Mouse (Mus musculus): ENCODE measurements around the gene Ate1. TPM values are rescaled to one million over a fixed set of nuclear protein-coding genes. Genes with fewer than 3 reads are reported as not detected.

The Ate1 gene
- polyA plus RNA-seq (2015; fragmentation: Nextera tagmentation; extraction: Ambion mirVana), result 54.5 and 55.7 TPM in 2 replicates

GRCm38 (mm10) chr7:130520049-130520425 lies at the start of gene Ate1:
Gene Ate1 (minus strand): TSS chr7:130520369.
- no peaks in the 10 kb centered on the region for H3K27me3 ChIP-seq (ENCODE audit: control insufficient read depth, insufficient read depth, low read length)
- H3K9me3 ChIP-seq (replicated peaks; ENCODE audit: control insufficient read depth, low read length), result no peaks in the 10 kb centered on the region
- H3K9ac ChIP-seq (ENCODE audit: low read length), result peak within 1 kb of the TSS; percentile 97
- H3K27ac ChIP-seq (ENCODE audit: low read length), result peak within 1 kb of the TSS; percentile 97
- peak within 1 kb of the TSS; percentile 97 for H3K4me3 ChIP-seq (replicated peaks; ENCODE audit: low read length)
- no peak for ATAC-seq (ENCODE audit: insufficient read depth, low FRiP score)
- 9% methylated on average over 20 of the region's 20 CpGs for WGBS
- peaks cover 10% of the 10 kb centered on the region for H3K4me1 ChIP-seq (ENCODE audit: control insufficient read depth, insufficient read depth, low read length)
- H3K36me3 ChIP-seq (ENCODE audit: control insufficient read depth, insufficient read depth, low read length), result no peaks in the 10 kb centered on the region
- H3K4me2 ChIP-seq (ENCODE audit: low read depth, low read length), result peak within 1 kb of the TSS; percentile 89

- peaks cover 5% of the 10 kb centered on the region; the same call in 1 of the 2 replicates for H3K4me1 ChIP-seq (ENCODE audit: control insufficient read depth, insufficient read depth, low read length)
- H3K9ac ChIP-seq (ENCODE audit: low read length), result no peak overlapping the region
- 36% methylated on average over 9 of the region's 9 CpGs for WGBS
- H3K4me2 ChIP-seq (ENCODE audit: low read depth, low read length), result no peak overlapping the region
- no peaks in the 10 kb centered on the region for H3K9me3 ChIP-seq (replicated peaks; ENCODE audit: control insufficient read depth, low read length)
- peak overlapping the region; percentile 47 for H3K27ac ChIP-seq (ENCODE audit: low read length)
- no peak for ATAC-seq (ENCODE audit: insufficient read depth, low FRiP score)
- H3K36me3 ChIP-seq (ENCODE audit: control insufficient read depth, insufficient read depth, low read length), result no peaks in the 10 kb centered on the region
- H3K27me3 ChIP-seq (ENCODE audit: control insufficient read depth, insufficient read depth, low read length), result no peaks in the 10 kb centered on the region
- H3K4me3 ChIP-seq (replicated peaks; ENCODE audit: low read length), result no peak overlapping the region
Observed at GRCm38 (mm10) chr7:130568783-130569436, 48.7 kb upstream of the Ate1 start.

GRCm38 (mm10) chr7:130564596-130564995 lies 44.4 kb upstream of the Ate1 start:
- no peak for ATAC-seq (ENCODE audit: insufficient read depth, low FRiP score)

GRCm38 (mm10) chr7:130563880-130564279 lies 43.7 kb upstream of the Ate1 start:
- no peak overlapping the region for H3K4me3 ChIP-seq (replicated peaks; ENCODE audit: low read length)
- peaks cover 2% of the 10 kb centered on the region; the same call in 1 of the 2 replicates for H3K4me1 ChIP-seq (ENCODE audit: control insufficient read depth, insufficient read depth, low read length)
- no peaks in the 10 kb centered on the region for H3K36me3 ChIP-seq (ENCODE audit: control insufficient read depth, insufficient read depth, low read length)
- 61% methylated on average over 4 of the region's 4 CpGs for whole genome bisulfite sequencing
- H3K9me3 ChIP-seq (replicated peaks; ENCODE audit: control insufficient read depth, low read length), result no peaks in the 10 kb centered on the region
- no peak overlapping the region for H3K4me2 ChIP-seq (ENCODE audit: low read depth, low read length)
- ATAC-seq (ENCODE audit: insufficient read depth, low FRiP score), result no peak
- no peak overlapping the region for H3K9ac ChIP-seq (ENCODE audit: low read length)
- no peaks in the 10 kb centered on the region for H3K27me3 ChIP-seq (ENCODE audit: control insufficient read depth, insufficient read depth, low read length)
- H3K27ac ChIP-seq (ENCODE audit: low read length), result no peak overlapping the region

More at GRCm38 (mm10) chr7:130564596-130564995, 44.4 kb upstream of the Ate1 start:
- no peaks in the 10 kb centered on the region for H3K9me3 ChIP-seq (replicated peaks; ENCODE audit: control insufficient read depth, low read length)
- no peak overlapping the region for H3K4me3 ChIP-seq (replicated peaks; ENCODE audit: low read length)
- H3K4me1 ChIP-seq (ENCODE audit: control insufficient read depth, insufficient read depth, low read length), result peaks cover 5% of the 10 kb centered on the region; the same call in 1 of the 2 replicates
- no peaks in the 10 kb centered on the region for H3K36me3 ChIP-seq (ENCODE audit: control insufficient read depth, insufficient read depth, low read length)
- 78% methylated on average over 3 of the region's 3 CpGs for WGBS
- H3K9ac ChIP-seq (ENCODE audit: low read length), result no peak overlapping the region
- no peaks in the 10 kb centered on the region for H3K27me3 ChIP-seq (ENCODE audit: control insufficient read depth, insufficient read depth, low read length)
- H3K4me2 ChIP-seq (ENCODE audit: low read depth, low read length), result no peak overlapping the region
- no peak overlapping the region for H3K27ac ChIP-seq (ENCODE audit: low read length)

GRCm38 (mm10) chr7:130563276-130563675 lies 43.1 kb upstream of the Ate1 start:
- no peak for ATAC-seq (ENCODE audit: insufficient read depth, low FRiP score)
- no peak overlapping the region for H3K4me3 ChIP-seq (replicated peaks; ENCODE audit: low read length)
- H3K27me3 ChIP-seq (ENCODE audit: control insufficient read depth, insufficient read depth, low read length), result no peaks in the 10 kb centered on the region
- no peak overlapping the region for H3K4me2 ChIP-seq (ENCODE audit: low read depth, low read length)
- H3K27ac ChIP-seq (ENCODE audit: low read length), result no peak overlapping the region
- no peaks in the 10 kb centered on the region for H3K4me1 ChIP-seq (ENCODE audit: control insufficient read depth, insufficient read depth, low read length)
- no peaks in the 10 kb centered on the region for H3K9me3 ChIP-seq (replicated peaks; ENCODE audit: control insufficient read depth, low read length)
- no peak overlapping the region for H3K9ac ChIP-seq (ENCODE audit: low read length)
- H3K36me3 ChIP-seq (ENCODE audit: control insufficient read depth, insufficient read depth, low read length), result no peaks in the 10 kb centered on the region
- WGBS, result 89% methylated on average over 4 of the region's 4 CpGs

- Histone ChIP-seq H3K36me3 (ENCODE audit: control insufficient read depth, insufficient read depth, low read length) (no peaks in the 10 kb centered on the region), H3K4me2 (ENCODE audit: low read depth, low read length) (no peak overlapping the region), H3K4me3 (replicated peaks; ENCODE audit: low read length) (no peak overlapping the region), H3K4me1 (ENCODE audit: control insufficient read depth, insufficient read depth, low read length) (no peaks in the 10 kb centered on the region), H3K27ac (ENCODE audit: low read length) (no peak overlapping the region), H3K9ac (ENCODE audit: low read length) (no peak overlapping the region), H3K27me3 (ENCODE audit: control insufficient read depth, insufficient read depth, low read length) (no peaks in the 10 kb centered on the region), H3K9me3 (replicated peaks; ENCODE audit: control insufficient read depth, low read length) (no peaks in the 10 kb centered on the region)
- ATAC-seq (ENCODE audit: insufficient read depth, low FRiP score), result no peak
- WGBS, result 53% methylated on average over 1 of the region's 1 CpGs
Observed at GRCm38 (mm10) chr7:130560933-130561332, 40.8 kb upstream of the Ate1 start.

- H3K36me3 ChIP-seq (ENCODE audit: control insufficient read depth, insufficient read depth, low read length), result no peaks in the 10 kb centered on the region
- H3K9ac ChIP-seq (ENCODE audit: low read length), result no peak overlapping the region
- no peaks in the 10 kb centered on the region for H3K4me1 ChIP-seq (ENCODE audit: control insufficient read depth, insufficient read depth, low read length)
- 70% methylated on average over 4 of the region's 4 CpGs for WGBS
- no peak overlapping the region for H3K27ac ChIP-seq (ENCODE audit: low read length)
- H3K4me2 ChIP-seq (ENCODE audit: low read depth, low read length), result no peak overlapping the region
- no peaks in the 10 kb centered on the region for H3K9me3 ChIP-seq (replicated peaks; ENCODE audit: control insufficient read depth, low read length)
- no peak overlapping the region for H3K4me3 ChIP-seq (replicated peaks; ENCODE audit: low read length)
- no peak for ATAC-seq (ENCODE audit: insufficient read depth, low FRiP score)
- H3K27me3 ChIP-seq (ENCODE audit: control insufficient read depth, insufficient read depth, low read length), result no peaks in the 10 kb centered on the region
Observed at GRCm38 (mm10) chr7:130558592-130558991, 38.4 kb upstream of the Ate1 start.

GRCm38 (mm10) chr7:130555597-130555996 lies 35.4 kb upstream of the Ate1 start:
- H3K4me3 ChIP-seq (replicated peaks; ENCODE audit: low read length), result no peak overlapping the region
- H3K9ac ChIP-seq (ENCODE audit: low read length), result no peak overlapping the region
- no peaks in the 10 kb centered on the region for H3K36me3 ChIP-seq (ENCODE audit: control insufficient read depth, insufficient read depth, low read length)
- H3K27me3 ChIP-seq (ENCODE audit: control insufficient read depth, insufficient read depth, low read length), result no peaks in the 10 kb centered on the region
- H3K4me2 ChIP-seq (ENCODE audit: low read depth, low read length), result no peak overlapping the region
- ATAC-seq (ENCODE audit: insufficient read depth, low FRiP score), result no peak; the same call in 1 of the 2 replicates
- 60% methylated on average over 5 of the region's 5 CpGs for WGBS
- peak overlapping the region; percentile 25; the same call in 1 of the 2 replicates for H3K27ac ChIP-seq (ENCODE audit: low read length)
- no peaks in the 10 kb centered on the region for H3K4me1 ChIP-seq (ENCODE audit: control insufficient read depth, insufficient read depth, low read length)
- no peaks in the 10 kb centered on the region for H3K9me3 ChIP-seq (replicated peaks; ENCODE audit: control insufficient read depth, low read length)

- no peaks in the 10 kb centered on the region for H3K4me1 ChIP-seq (ENCODE audit: control insufficient read depth, insufficient read depth, low read length)
- no peak overlapping the region for H3K9ac ChIP-seq (ENCODE audit: low read length)
- H3K36me3 ChIP-seq (ENCODE audit: control insufficient read depth, insufficient read depth, low read length), result no peaks in the 10 kb centered on the region
- H3K27me3 ChIP-seq (ENCODE audit: control insufficient read depth, insufficient read depth, low read length), result no peaks in the 10 kb centered on the region
- no peak for ATAC-seq (ENCODE audit: insufficient read depth, low FRiP score)
- H3K4me3 ChIP-seq (replicated peaks; ENCODE audit: low read length), result no peak overlapping the region
- WGBS, result 64% methylated on average over 4 of the region's 4 CpGs
- H3K9me3 ChIP-seq (replicated peaks; ENCODE audit: control insufficient read depth, low read length), result no peaks in the 10 kb centered on the region
- no peak overlapping the region for H3K4me2 ChIP-seq (ENCODE audit: low read depth, low read length)
- no peak overlapping the region for H3K27ac ChIP-seq (ENCODE audit: low read length)
Observed at GRCm38 (mm10) chr7:130553321-130553720, 33.2 kb upstream of the Ate1 start.
